Mouse (Mus musculus) thymus, postnatal 0 days (tissue): ENCODE data around the gene B3gnt7. TPM values are rescaled to one million over a fixed set of nuclear protein-coding genes. Genes with fewer than 3 reads are reported as not detected.
A peak's percentile ranks its signal among the peaks of the same experiment; 100 is the strongest.

Experiments
- DNase-seq: peaks from one replicate; pipeline ENCODE4 v3.0.0-alpha.2; 2015; ENCODE audit warnings: low spot score
- microRNA-seq: library from miRNA; unstranded; fragments of <30 nt; microRNA quantifications from one replicate; pipeline ENCODE4, GENCODE M21; 2016; ENCODE audit warnings: borderline number of aligned reads
- polyA plus RNA-seq: library from polyadenylated mRNA; unstranded; fragments of >200 nt; fragmentation: Nextera tagmentation; extraction: Ambion mirVana; gene quantifications from 2 replicates; pipeline ENCODE4 v1.2.1, GENCODE M21; 2015

B3gnt7 gene
- polyA plus RNA-seq, 1 experiment from 2014 or later = 0.98 TPM

- DNase-seq = peak; percentile 73
Measured at GRCm38 (mm10) chr1:86343969-86344861, 41.6 kb downstream of the B3gnt7 start.

- DNase-seq = no peak
Measured at GRCm38 (mm10) chr1:86345069-86345468, 42.4 kb downstream of the B3gnt7 start.

GRCm38 (mm10) chr1:86345956-86346355 is 43.3 kb downstream of the B3gnt7 start:
- DNase-seq = no peak

GRCm38 (mm10) chr1:86346851-86347715 is 44.5 kb downstream of the B3gnt7 start:
- DNase-seq = no peak

GRCm38 (mm10) chr1:86347716-86348045 is 45.0 kb downstream of the B3gnt7 start:
- no peak for DNase-seq

GRCm38 (mm10) chr1:86348083-86348482 is 45.5 kb downstream of the B3gnt7 start:
- DNase-seq = no peak

GRCm38 (mm10) chr1:86348801-86349200 is 46.2 kb downstream of the B3gnt7 start:
- DNase-seq = no peak

- no peak for DNase-seq
Measured at GRCm38 (mm10) chr1:86349201-86349600, 46.6 kb downstream of the B3gnt7 start.

GRCm38 (mm10) chr1:86349696-86350095 is 47.1 kb downstream of the B3gnt7 start:
- no peak for DNase-seq

GRCm38 (mm10) chr1:86350576-86350975 is 47.9 kb downstream of the B3gnt7 start:
- DNase-seq = no peak

- no peak for DNase-seq
Measured at GRCm38 (mm10) chr1:86354186-86354585, 51.6 kb downstream of the B3gnt7 start.

Small RNA genes lying within 50 kb of the gene (microRNA-seq; reads per million reads assigned to microRNA genes)
- 130 reads per million, percentile 49 among the genes with 10 or more reads in this experiment for gene mmu-mir-3535

Other genes starting within 250 kb of the B3gnt7 start
- gene Psmd1, start 238.4 kb upstream of the B3gnt7 start, polyA plus RNA-seq = 125 and 128 TPM in 2 replicates
- gene Htr2b, start 190.9 kb upstream of the B3gnt7 start, polyA plus RNA-seq = 0.13 and 0.19 TPM in 2 replicates
- 0.34 and 0.45 TPM in 2 replicates for gene Gm21972, start 169.2 kb upstream of the B3gnt7 start, polyA plus RNA-seq
- gene Armc9, start 148.1 kb upstream of the B3gnt7 start, polyA plus RNA-seq = 9.7 and 10.3 TPM in 2 replicates
- gene Ncl, start 56.6 kb downstream of the B3gnt7 start, polyA plus RNA-seq = 458 and 464 TPM in 2 replicates
- gene Nmur1, start 123.4 kb downstream of the B3gnt7 start, polyA plus RNA-seq = 0.17 TPM in 1 of 2 replicates, not detected in the other
- 0.08 TPM in 1 of 2 replicates, not detected in the other for gene Tex44, start 123.5 kb downstream of the B3gnt7 start, polyA plus RNA-seq
- gene Ptma, start 223.9 kb downstream of the B3gnt7 start, polyA plus RNA-seq = 3,795 and 4,477 TPM in 2 replicates